Mouse (Mus musculus) heart, embryonic 14.5 days (tissue): ENCODE data around the gene Slc38a9. TPM values are rescaled to one million over a fixed set of nuclear protein-coding genes. Genes with fewer than 3 reads are reported as not detected.

Source experiments
- ATAC-seq: fragments of 200-750 bp; cut with Nextera tagmentation; 2 replicates; pipeline ENCODE4 v1.8.0; 2017; ENCODE audit warnings: low read depth, moderate TSS enrichment; ENCODE audit not compliant: insufficient number of reproducible peaks, insufficient read depth, low FRiP score
- H3K27ac ChIP-seq, 2 experiments: fragments of 200-500 bp in 1 of 2; fragments of 300-500 bp in 1 of 2; sonication (generic) in 1 of 2; replicated peaks in 1 of 2; 2 replicates each; pipeline ENCODE4 v1.5.1; 2012 to 2014; ENCODE audit warnings: low read depth in 2 of 2, low read length in 2 of 2, control low read depth in 1 of 2, mild to moderate bottlenecking in 1 of 2, mixed read lengths in 1 of 2; ENCODE audit not compliant: control insufficient read depth in 1 of 2, insufficient read depth in 1 of 2
- H3K27me3 ChIP-seq: fragments of 300-500 bp; sonication (generic); 2 replicates; pipeline ENCODE4 v1.6.1; 2014; ENCODE audit warnings: mild to moderate bottlenecking, low read length, control low read depth; ENCODE audit not compliant: control insufficient read depth, insufficient read depth
- H3K36me3 ChIP-seq: fragments of 300-500 bp; sonication (generic); 2 replicates; pipeline ENCODE4 v1.6.1; 2014; ENCODE audit warnings: mild to moderate bottlenecking, control low read depth, low read length, mixed read lengths; ENCODE audit not compliant: control insufficient read depth, insufficient read depth
- H3K4me1 ChIP-seq, 2 experiments: fragments of 200-500 bp in 1 of 2; fragments of 300-500 bp in 1 of 2; sonication (generic) in 1 of 2; 2 replicates each; pipeline ENCODE4 v1.6.1; 2012 to 2014; ENCODE audit warnings: low read length in 2 of 2, control low read depth in 1 of 2, mixed read lengths in 1 of 2; ENCODE audit not compliant: control insufficient read depth in 2 of 2, insufficient read depth in 2 of 2
- H3K4me2 ChIP-seq: fragments of 300-500 bp; sonication (generic); 2 replicates; pipeline ENCODE4 v1.6.1; 2014; ENCODE audit warnings: mild to moderate bottlenecking, low read length
- H3K4me3 ChIP-seq, 2 experiments: fragments of 200-500 bp in 1 of 2; fragments of 300-500 bp in 1 of 2; sonication (generic) in 1 of 2; 2 replicates each; pipeline ENCODE4 v1.5.1; 2012 to 2014; ENCODE audit warnings: low read length in 2 of 2, mild to moderate bottlenecking in 2 of 2, control low read depth in 1 of 2, low read depth in 1 of 2, moderate library complexity in 1 of 2; ENCODE audit not compliant: control insufficient read depth in 1 of 2, insufficient read depth in 1 of 2
- H3K9ac ChIP-seq: fragments of 300-500 bp; sonication (generic); 2 replicates; pipeline ENCODE4 v1.6.1; 2014; ENCODE audit warnings: mild to moderate bottlenecking, low read length
- H3K9me3 ChIP-seq: fragments of 300-500 bp; sonication (generic); 2 replicates; pipeline ENCODE4 v1.6.1; 2016; ENCODE audit warnings: low read length, control low read depth; ENCODE audit not compliant: control insufficient read depth
- WGBS: fragments of 180-500 bp; shearing (Covaris S2); extraction: QIAGEN DNeasy Blood & Tissue Kit; methylation state at CpG from one replicate; pipeline ENCODE4 v1.1.7; 2014; 5-methylcytosine and 5-hydroxymethylcytosine counted together
- polyA plus RNA-seq: library from polyadenylated mRNA; unstranded; fragments of >200 nt; fragmentation: Nextera tagmentation; extraction: Ambion mirVana; gene quantifications from 2 replicates; pipeline ENCODE4 v1.2.1, GENCODE M21; 2014

Gene Slc38a9
- polyA plus RNA-seq, 1 experiment from 2014 or later, result 13.1 TPM

DNA sequence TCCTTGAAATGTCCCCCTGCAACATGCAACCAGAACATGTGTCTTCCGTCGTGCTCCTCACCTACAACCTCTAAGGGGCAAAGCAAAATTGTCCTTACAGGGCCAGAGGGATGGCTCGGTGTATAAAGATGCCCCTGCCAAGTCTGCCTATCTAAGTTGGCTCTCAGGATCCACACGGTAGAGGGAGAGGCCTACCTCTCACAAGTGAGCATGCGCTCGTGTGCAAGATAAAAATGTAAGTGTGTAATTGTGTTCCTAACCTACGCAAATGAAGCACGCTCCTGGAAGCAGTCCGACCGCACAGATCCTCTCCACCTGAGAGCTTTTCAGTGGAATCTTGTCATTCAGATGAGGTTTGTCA lies 86.1 kb downstream of the Slc38a9 start:
- H3K27me3 ChIP-seq, result no peaks in the 10 kb centered on the region
- H3K27ac ChIP-seq, result no peak overlapping the region
- H3K4me3 ChIP-seq, result no peak overlapping the region
- no peaks in the 10 kb centered on the region for H3K36me3 ChIP-seq
- no peaks in the 10 kb centered on the region for H3K9me3 ChIP-seq
- no peak for ATAC-seq
- H3K4me2 ChIP-seq, result no peak overlapping the region
- H3K9ac ChIP-seq, result no peak overlapping the region
- peaks cover 11 to 12% of the 10 kb centered on the region in 2 experiments for H3K4me1 ChIP-seq
- WGBS, result 79% methylated on average over 10 of the region's 10 CpGs

DNA sequence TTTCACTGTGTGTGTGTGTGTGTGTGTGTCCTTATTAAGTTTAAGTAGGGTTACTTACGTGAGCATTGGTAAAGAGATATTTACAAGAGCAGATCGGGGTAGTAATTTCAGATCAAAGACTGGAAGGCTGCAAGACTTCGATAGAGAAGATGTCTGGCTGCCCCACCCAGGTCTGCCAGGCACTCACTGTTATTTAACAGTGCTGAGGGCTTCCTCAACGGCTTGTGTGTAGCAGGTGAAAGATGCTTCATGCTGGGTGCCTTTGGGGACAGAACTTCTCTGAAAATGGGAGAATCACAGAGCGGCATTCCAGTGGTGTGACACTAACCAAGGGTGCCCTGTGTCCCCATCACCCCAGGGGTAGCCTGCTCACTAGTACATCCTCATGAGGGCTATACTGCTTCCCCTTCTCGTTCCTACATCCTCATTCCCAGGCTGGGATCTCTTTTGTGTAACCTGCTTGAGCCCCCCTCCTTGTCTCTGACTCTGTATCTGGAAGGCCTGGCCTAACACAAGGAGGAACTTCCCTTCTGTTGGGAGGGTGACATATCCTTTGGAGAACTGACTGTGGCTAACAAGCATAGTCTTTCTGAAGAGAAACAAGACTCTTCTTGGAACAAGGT lies 87.4 kb downstream of the Slc38a9 start:
- H3K9me3 ChIP-seq, result no peaks in the 10 kb centered on the region
- no peak overlapping the region for H3K9ac ChIP-seq
- peaks cover 18 to 21% of the 10 kb centered on the region in 2 experiments for H3K4me1 ChIP-seq
- 69% methylated on average over 6 of the region's 6 CpGs for WGBS
- no peak overlapping the region for H3K27ac ChIP-seq
- no peaks in the 10 kb centered on the region for H3K36me3 ChIP-seq
- H3K27me3 ChIP-seq, result no peaks in the 10 kb centered on the region
- H3K4me3 ChIP-seq, result no peak overlapping the region
- no peak for ATAC-seq
- H3K4me2 ChIP-seq, result no peak overlapping the region

DNA sequence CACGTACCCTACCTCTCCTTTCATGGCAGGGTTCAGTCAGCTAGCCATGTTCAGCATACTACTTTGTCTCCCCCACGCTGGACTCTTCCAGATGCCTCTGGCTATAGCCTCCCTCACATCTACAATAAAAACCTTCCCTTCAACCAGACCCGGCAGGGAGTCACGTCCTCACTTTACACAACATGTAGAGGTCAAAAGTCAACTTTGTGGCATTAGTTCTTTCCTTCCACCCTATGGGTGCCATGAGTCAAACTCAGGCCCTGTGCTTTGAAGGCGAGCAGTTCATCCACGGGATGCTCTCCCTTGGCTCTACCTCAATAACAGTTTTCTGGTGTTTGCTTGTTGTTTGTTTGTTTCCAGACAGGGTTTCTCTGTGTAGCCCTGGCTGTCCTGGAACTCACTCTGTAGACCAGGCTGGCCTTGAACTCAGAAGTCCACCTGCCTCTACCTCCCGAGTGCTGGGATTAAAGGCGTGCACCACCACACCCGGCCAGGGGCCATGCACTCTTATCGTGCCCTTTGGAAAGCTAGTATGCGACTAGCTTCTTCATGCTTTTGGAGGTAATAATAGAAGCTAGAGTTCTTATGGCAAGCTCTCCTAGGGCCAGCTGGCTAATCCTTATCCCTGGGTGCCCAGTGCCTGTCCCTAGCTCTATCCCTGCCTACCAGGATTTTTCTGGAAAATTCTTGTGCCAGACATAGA lies 88.4 kb downstream of the Slc38a9 start:
- Histone ChIP-seq H3K27ac (no peak overlapping the region), H3K4me2 (no peak overlapping the region), H3K4me1 (peaks cover 22 to 24% of the 10 kb centered on the region in 2 experiments), H3K36me3 (no peaks in the 10 kb centered on the region), H3K27me3 (no peaks in the 10 kb centered on the region), H3K9ac (no peak overlapping the region), H3K9me3 (no peaks in the 10 kb centered on the region), H3K4me3 (no peak overlapping the region)
- WGBS, result 92% methylated on average over 11 of the region's 11 CpGs
- no peak for ATAC-seq

DNA sequence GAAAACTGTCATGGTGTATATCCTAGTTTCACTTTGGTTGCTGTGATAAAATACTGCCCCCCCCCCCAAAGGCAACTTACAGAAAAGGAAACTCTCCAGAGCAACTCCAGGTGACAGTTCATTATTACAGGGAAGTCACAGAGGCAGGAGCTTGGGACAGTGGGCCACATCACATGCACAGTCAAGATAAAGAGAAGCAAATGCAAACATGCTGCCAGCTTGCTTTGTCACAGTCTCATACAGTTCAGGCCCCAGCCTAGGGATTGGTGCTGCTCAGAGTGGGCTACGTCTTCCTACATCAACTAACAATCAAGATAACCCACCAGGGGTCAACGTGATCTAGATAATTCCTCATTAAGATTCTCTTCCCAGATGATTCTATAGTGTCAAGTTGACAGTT lies 89.3 kb downstream of the Slc38a9 start:
- Histone ChIP-seq H3K27me3 (no peaks in the 10 kb centered on the region), H3K27ac (0 out of 4 replicates have a peak overlapping the region, but pooled peaks of 1 of the 2 experiments have one; percentile 88), H3K9ac (no peak overlapping the region), H3K4me1 (peaks cover 19 to 28% of the 10 kb centered on the region in 2 experiments), H3K4me2 (no peak overlapping the region), H3K36me3 (no peaks in the 10 kb centered on the region), H3K9me3 (no peaks in the 10 kb centered on the region), H3K4me3 (no peak overlapping the region)
- ATAC-seq, result no peak
- 86% methylated on average over 2 of the region's 2 CpGs for WGBS

DNA sequence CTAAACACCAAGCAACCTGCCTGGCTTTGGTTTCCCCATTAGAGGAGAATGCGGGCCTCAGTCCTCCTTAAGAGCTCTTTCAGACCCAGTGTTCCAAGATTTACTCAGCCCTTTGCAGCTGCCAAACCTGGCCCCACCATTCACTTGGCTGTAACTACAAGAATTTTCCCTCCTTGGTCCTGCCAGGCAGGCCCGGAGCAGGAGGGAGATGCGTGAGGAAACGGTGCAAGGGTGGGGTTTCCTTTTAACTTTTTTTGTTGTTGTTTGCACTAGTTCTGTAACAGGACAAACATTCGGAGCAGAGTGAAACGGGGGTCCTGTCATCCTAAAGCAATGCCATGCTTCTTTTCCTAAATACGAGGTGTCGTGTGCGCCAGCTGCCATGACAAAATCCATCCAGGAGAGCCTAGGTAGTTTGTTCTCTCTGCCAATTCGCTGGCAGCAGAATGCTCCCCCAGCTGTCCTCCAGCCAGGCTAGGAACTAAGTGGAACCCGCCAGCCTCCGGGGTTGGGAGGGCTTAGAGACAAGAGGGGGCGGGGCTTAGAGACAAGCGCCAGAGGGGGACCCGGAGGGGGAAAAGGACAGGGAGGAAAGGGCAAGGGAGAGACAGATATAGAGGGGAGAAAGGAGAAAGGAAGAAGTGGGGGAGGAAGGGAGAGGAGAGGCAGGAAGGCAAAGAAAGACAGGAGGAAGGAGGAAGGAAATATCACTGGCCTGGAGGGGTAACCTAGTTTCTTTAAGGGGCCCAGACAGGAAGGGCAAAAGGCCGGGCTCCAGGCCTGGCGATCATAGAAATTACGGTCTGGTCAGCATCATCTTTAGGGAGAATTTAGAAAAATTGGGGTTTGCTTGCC lies 91.1 kb downstream of the Slc38a9 start:
- Histone ChIP-seq H3K9ac (peak overlapping the region; percentile 53), H3K36me3 (no peaks in the 10 kb centered on the region), H3K27ac (peak overlapping the region; percentile 64 to 88), H3K4me3 (peak overlapping the region in 1 of 2 experiments; percentile 16; a peak in 2 of 4 replicates), H3K4me1 (peaks cover 28 to 41% of the 10 kb centered on the region in 2 experiments), H3K27me3 (no peaks in the 10 kb centered on the region), H3K4me2 (peak overlapping the region; percentile 57), H3K9me3 (no peaks in the 10 kb centered on the region)
- ATAC-seq, result peak; percentile 79
- 18% methylated on average over 18 of the region's 18 CpGs for WGBS

DNA sequence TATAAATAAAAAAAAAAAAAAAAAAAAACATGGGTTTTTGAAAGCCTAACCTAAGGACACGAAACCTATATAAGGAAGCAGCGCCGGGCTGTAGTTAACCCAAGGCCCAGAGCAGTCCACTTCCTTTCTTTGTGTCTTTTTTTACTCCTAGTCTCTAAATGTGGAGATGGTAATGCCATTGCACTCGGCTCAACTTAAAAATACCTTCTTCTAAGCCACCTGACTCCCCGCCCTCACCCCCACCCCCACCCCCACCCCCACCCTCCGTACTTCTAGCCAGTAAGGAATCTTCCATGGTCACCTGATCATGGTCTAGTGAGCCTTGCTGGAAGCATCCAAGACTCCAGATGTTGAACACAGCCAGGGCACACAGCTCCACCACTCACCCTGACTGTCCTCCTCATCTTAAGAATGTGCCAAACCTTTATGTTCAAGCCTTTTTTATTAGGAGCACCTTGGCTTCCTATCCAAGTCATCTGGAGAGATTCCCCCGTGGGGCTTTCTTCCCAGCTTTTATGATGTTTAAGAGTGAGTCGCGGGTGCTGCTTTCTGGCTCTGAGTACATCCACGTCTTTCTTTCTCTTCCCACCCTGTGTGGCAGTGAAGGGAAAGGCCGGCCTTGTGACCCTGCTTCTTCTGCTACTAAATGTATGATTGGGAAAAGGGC lies 91.9 kb downstream of the Slc38a9 start:
- ATAC-seq, result no peak
- H3K36me3 ChIP-seq, result no peaks in the 10 kb centered on the region
- H3K4me2 ChIP-seq, result peak overlapping the region; percentile 57; the same call in 1 of the 2 replicates
- H3K27ac ChIP-seq, result peak overlapping the region; percentile 56 to 88
- H3K4me1 ChIP-seq, result peaks cover 28 to 41% of the 10 kb centered on the region in 2 experiments
- H3K4me3 ChIP-seq, result no peak overlapping the region
- H3K9ac ChIP-seq, result no peak overlapping the region
- WGBS, result 65% methylated on average over 11 of the region's 11 CpGs
- no peaks in the 10 kb centered on the region for H3K9me3 ChIP-seq
- H3K27me3 ChIP-seq, result no peaks in the 10 kb centered on the region

DNA sequence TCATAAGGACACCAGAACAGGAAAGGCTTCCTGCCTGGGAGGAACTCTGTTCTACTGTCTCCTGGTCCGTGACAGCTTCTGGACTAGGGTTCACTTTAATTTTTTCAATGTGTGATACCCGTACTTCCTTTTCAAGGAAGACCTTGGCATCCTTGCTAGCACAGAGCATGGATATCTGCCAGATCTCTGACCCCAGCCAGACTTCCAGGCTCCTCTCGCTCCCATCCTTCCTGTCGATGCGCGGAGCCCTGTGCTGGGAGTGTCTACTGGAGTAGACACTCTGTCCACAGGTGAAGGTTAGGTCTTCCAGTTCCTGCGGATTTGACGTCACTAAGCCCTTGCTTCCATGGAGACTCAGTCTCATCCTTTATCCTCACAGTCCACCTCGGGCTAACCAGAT lies 93.0 kb downstream of the Slc38a9 start:
- Histone ChIP-seq H3K4me1 (peaks cover 28 to 41% of the 10 kb centered on the region in 2 experiments), H3K27me3 (no peaks in the 10 kb centered on the region), H3K4me3 (no peak overlapping the region), H3K9me3 (no peaks in the 10 kb centered on the region), H3K4me2 (no peak overlapping the region), H3K9ac (no peak overlapping the region), H3K36me3 (no peaks in the 10 kb centered on the region), H3K27ac (peak overlapping the region; percentile 33 to 42; a peak in 3 of 4 replicates)
- 71% methylated on average over 9 of the region's 9 CpGs for WGBS
- ATAC-seq, result no peak
